Mouse (Mus musculus) lung, embryonic 14.5 days (tissue): ENCODE data around the gene Wbp2. TPM values are rescaled to one million over a fixed set of nuclear protein-coding genes. Genes with fewer than 3 reads are reported as not detected.

Experiments used
- ATAC-seq: fragments of 200-750 bp; cut with Nextera tagmentation; 2 replicates; pipeline ENCODE4 v1.8.0; 2017; ENCODE audit warnings: mild to moderate bottlenecking, moderate TSS enrichment, moderate library complexity; ENCODE audit not compliant: insufficient read depth
- DNase-seq: peaks from one replicate; pipeline ENCODE4 v3.0.0-alpha.2; 2015
- H3K27ac ChIP-seq: fragments of 300-500 bp; sonication (generic); 2 replicates; pipeline ENCODE4 v1.5.1; 2014; ENCODE audit warnings: low read depth, mild to moderate bottlenecking, moderate library complexity
- H3K27me3 ChIP-seq: fragments of 300-500 bp; sonication (generic); 2 replicates; pipeline ENCODE4 v1.6.1; 2014; ENCODE audit warnings: low read length, control low read depth; ENCODE audit not compliant: insufficient read depth
- H3K36me3 ChIP-seq: fragments of 300-500 bp; sonication (generic); 2 replicates; pipeline ENCODE4 v1.6.1; 2014; ENCODE audit warnings: control low read depth; ENCODE audit not compliant: insufficient read depth
- H3K4me1 ChIP-seq: fragments of 300-500 bp; sonication (generic); 2 replicates; pipeline ENCODE4 v1.6.1; 2014; ENCODE audit warnings: antibody characterized with exemption, control low read depth; ENCODE audit not compliant: insufficient read depth
- H3K4me2 ChIP-seq: fragments of 300-500 bp; sonication (generic); 2 replicates; pipeline ENCODE4 v1.6.1; 2014; ENCODE audit warnings: mild to moderate bottlenecking
- H3K4me3 ChIP-seq: fragments of 300-500 bp; sonication (generic); 2 replicates; pipeline ENCODE4 v1.5.1; 2014; ENCODE audit warnings: low read depth, low read length
- H3K9ac ChIP-seq: fragments of 300-500 bp; sonication (generic); 2 replicates; pipeline ENCODE4 v1.6.1; 2014
- H3K9me3 ChIP-seq: fragments of 300-500 bp; sonication (generic); 2 replicates; pipeline ENCODE4 v1.6.1; 2016; ENCODE audit warnings: low read depth, low read length, control low read depth
- CTCF ChIP-seq: IDR thresholded peaks from 2 replicates; pipeline ENCODE4 v1.5.1; 2016; ENCODE audit warnings: antibody characterized with exemption, low read depth
- WGBS: fragments of 180-500 bp; shearing (Covaris S2); extraction: QIAGEN DNeasy Blood & Tissue Kit; methylation state at CpG from one replicate; pipeline ENCODE4 v1.1.7; 2014; 5-methylcytosine and 5-hydroxymethylcytosine counted together
- polyA plus RNA-seq: library from polyadenylated mRNA; unstranded; fragments of >200 nt; fragmentation: Nextera tagmentation; extraction: Ambion mirVana; gene quantifications from 2 replicates; pipeline ENCODE4 v1.2.1, GENCODE M21; 2014

The Wbp2 gene
- polyA plus RNA-seq, 1 experiment from 2014 or later, result 69.8 TPM

DNA sequence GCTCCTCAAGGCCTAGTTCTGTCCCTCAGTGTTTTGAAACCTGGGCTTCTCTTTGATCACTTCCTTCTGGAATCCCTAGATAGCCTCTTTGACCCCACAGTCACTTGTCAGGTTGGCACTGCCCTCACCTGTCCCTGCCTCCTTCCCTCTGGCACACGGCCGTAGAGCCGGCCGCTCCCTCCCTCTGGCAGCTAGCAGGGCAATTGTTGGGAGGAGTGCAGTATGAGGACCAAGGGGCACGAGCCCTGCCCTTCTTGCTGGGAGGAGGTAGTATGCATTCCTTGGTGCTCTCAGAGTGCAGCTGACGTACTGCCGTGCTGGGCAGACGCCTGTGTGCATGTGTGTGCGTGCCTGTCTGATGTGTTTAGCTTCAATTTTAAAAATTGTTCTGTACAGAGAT, 26.2 kb downstream of the Wbp2 start:
- DNase-seq (no peak), ATAC-seq (no peak)
- no peak overlapping the region for H3K4me2 ChIP-seq
- 72% methylated on average over 9 of the region's 9 CpGs for WGBS
- H3K9me3 ChIP-seq, result no peaks in the 10 kb centered on the region
- no peak overlapping the region for H3K27ac ChIP-seq
- no peaks in the 10 kb centered on the region for H3K4me1 ChIP-seq
- no peaks in the 10 kb centered on the region for H3K27me3 ChIP-seq
- peaks cover 76% of the 10 kb centered on the region for H3K36me3 ChIP-seq
- H3K4me3 ChIP-seq, result no peak overlapping the region
- no peak overlapping the region for H3K9ac ChIP-seq
- no peak for TF ChIP-seq CTCF

- no peak for ATAC-seq
Measured at GRCm38 (mm10) chr11:116059691-116060025, 27.1 kb downstream of the Wbp2 start.

GRCm38 (mm10) chr11:116058868-116059690, 27.7 kb downstream of the Wbp2 start:
- no peaks in the 10 kb centered on the region for H3K27me3 ChIP-seq
- ATAC-seq (no peak), DNase-seq (no peak)
- H3K36me3 ChIP-seq, result peaks cover 91% of the 10 kb centered on the region
- H3K4me2 ChIP-seq, result no peak overlapping the region
- WGBS, result 90% methylated on average over 17 of the region's 17 CpGs
- H3K4me1 ChIP-seq, result no peaks in the 10 kb centered on the region
- no peaks in the 10 kb centered on the region for H3K9me3 ChIP-seq
- H3K9ac ChIP-seq, result no peak overlapping the region
- no peak overlapping the region for H3K4me3 ChIP-seq
- no peak for TF ChIP-seq CTCF
- no peak overlapping the region for H3K27ac ChIP-seq

More at GRCm38 (mm10) chr11:116059691-116060025, 27.1 kb downstream of the Wbp2 start:
- no peak overlapping the region for H3K9ac ChIP-seq
- H3K27ac ChIP-seq, result no peak overlapping the region
- no peak for TF ChIP-seq CTCF
- H3K4me3 ChIP-seq, result no peak overlapping the region
- peaks cover 85% of the 10 kb centered on the region for H3K36me3 ChIP-seq
- H3K27me3 ChIP-seq, result no peaks in the 10 kb centered on the region
- 91% methylated on average over 11 of the region's 11 CpGs for WGBS
- DNase-seq, result no peak
- no peak overlapping the region for H3K4me2 ChIP-seq
- no peaks in the 10 kb centered on the region for H3K4me1 ChIP-seq
- no peaks in the 10 kb centered on the region for H3K9me3 ChIP-seq

DNA sequence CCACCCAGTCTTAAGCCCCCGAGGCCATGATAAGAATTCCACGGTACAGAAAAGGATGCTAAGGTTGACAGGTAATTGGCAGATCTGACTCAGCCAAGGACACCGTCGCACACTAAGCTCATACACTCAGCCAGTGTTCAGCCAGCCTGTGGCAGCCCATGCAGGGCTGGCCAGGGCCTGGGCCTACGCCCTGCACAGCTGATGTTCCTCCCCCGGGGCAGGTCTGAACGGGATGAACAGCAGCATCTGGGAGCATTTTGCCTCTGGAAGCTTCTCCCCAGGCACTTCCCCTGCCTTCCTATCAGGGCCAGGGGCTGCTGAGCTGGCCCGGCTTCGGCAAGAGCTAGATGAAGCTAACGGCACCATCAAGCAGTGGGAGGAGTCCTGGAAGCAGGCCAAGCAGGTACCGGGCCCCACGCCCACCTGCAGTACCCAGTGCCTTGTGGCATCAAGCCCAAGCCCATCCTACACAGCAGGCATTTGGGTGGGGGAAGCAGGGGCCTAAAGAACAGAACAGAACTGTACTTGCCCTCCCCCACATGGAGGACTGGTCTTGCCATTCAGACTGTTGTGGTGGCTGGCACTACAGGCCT, 28.7 kb downstream of the Wbp2 start:
- H3K9ac ChIP-seq, result no peak overlapping the region
- no peaks in the 10 kb centered on the region for H3K4me1 ChIP-seq
- H3K27ac ChIP-seq, result no peak overlapping the region
- H3K36me3 ChIP-seq, result peaks cover 100% of the 10 kb centered on the region
- H3K27me3 ChIP-seq, result no peaks in the 10 kb centered on the region
- DNase-seq, result peak; percentile 27
- H3K9me3 ChIP-seq, result no peaks in the 10 kb centered on the region
- no peak overlapping the region for H3K4me2 ChIP-seq
- no peak for TF ChIP-seq CTCF
- H3K4me3 ChIP-seq, result no peak overlapping the region
- ATAC-seq, result no peak
- WGBS, result 70% methylated on average over 12 of the region's 12 CpGs

- Histone ChIP-seq H3K4me1 (no peaks in the 10 kb centered on the region), H3K36me3 (peaks cover 100% of the 10 kb centered on the region), H3K4me2 (no peak overlapping the region), H3K27me3 (no peaks in the 10 kb centered on the region), H3K27ac (no peak overlapping the region), H3K9me3 (no peaks in the 10 kb centered on the region), H3K9ac (no peak overlapping the region), H3K4me3 (no peak overlapping the region)
- TF ChIP-seq CTCF, result no peak
- WGBS, result 69% methylated on average over 4 of the region's 4 CpGs
- ATAC-seq, result no peak
- DNase-seq, result no peak
Measured at GRCm38 (mm10) chr11:116057237-116057881, 29.4 kb downstream of the Wbp2 start.

DNA sequence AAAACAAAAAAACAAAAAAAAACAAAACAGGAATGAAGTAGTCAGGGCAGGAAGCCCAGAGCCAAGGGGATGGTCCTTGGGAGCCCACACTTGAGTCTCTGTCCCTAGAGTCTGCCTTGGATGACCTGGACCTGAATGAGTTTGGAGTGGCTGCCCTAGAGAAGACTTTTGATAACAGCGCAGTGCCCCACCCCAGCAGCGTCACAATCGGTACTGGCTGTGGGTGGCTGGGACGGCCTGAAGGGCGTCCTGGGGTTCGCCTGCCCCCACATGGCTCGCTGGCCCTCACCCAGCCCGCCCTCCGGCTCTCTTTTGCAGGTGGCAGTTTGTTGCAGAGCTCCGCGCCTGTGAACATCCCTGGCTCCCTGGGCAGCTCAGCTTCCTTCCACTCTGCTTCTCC, 30.9 kb downstream of the Wbp2 start:
- TF ChIP-seq CTCF, result no peak
- peaks cover 100% of the 10 kb centered on the region for H3K36me3 ChIP-seq
- H3K9ac ChIP-seq, result no peak overlapping the region
- H3K4me3 ChIP-seq, result no peak overlapping the region
- no peak overlapping the region for H3K4me2 ChIP-seq
- DNase-seq (no peak), ATAC-seq (no peak)
- 92% methylated on average over 11 of the region's 11 CpGs for WGBS
- H3K4me1 ChIP-seq, result no peaks in the 10 kb centered on the region
- H3K9me3 ChIP-seq, result no peaks in the 10 kb centered on the region
- no peaks in the 10 kb centered on the region for H3K27me3 ChIP-seq
- no peak overlapping the region for H3K27ac ChIP-seq
